In the genomic region with DNA sequence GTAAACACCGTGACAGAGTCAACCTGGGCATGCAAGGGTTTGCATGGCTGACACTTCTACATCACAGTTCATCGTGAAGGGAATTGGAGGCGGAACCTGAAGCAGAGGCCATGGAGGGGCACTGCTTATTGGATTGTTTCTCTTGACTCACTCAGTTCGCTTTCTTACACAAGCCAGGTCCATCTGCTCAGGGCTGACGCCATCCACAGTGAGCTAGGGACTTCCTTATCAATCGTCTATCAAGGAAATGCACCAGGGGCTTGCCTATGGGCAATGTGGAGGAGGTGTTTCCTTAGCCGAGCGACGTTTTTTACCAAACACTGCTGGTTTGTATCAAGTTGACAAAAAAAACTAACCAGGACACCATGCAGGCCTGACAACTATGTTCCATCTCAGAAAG, we compare ENCODE assay signal across 19 mouse cellular contexts. TPM values are rescaled to one million over a fixed set of nuclear protein-coding genes. Genes with fewer than 3 reads are reported as not detected.
DNase-seq lines count a peak whose midpoint lies in the region; ATAC-seq and TF ChIP-seq lines count a peak whose summit lies in the region.
"Had no signal": no experiment of that assay in that cellular context is flagged by ENCODE, and none has a peak within 500 bp of the region (broad histone marks: within the 10 kb centered on the region; RNA-seq: fewer than 3 reads in every experiment).

No protein-coding gene starts in this region.

- no peak overlapping the region for H3K27ac ChIP-seq in intestine, postnatal 0 days (ENCODE audit: low read depth, low read length)
- no peak overlapping the region for H3K27ac ChIP-seq in intestine, embryonic 16.5 days (ENCODE audit: low read length)
- H3K27ac ChIP-seq in liver, embryonic 11.5 days (ENCODE audit: low read depth, low read length): peak overlapping the region; percentile 37; the same call in 1 of the 2 replicates
- H3K27ac ChIP-seq in hindbrain, postnatal 0 days: no peak overlapping the region
- no peak overlapping the region for H3K27ac ChIP-seq in hindbrain, embryonic 14.5 days
- H3K27ac ChIP-seq: forebrain, embryonic 15.5 days; hindbrain, embryonic 12.5 days; neural tube, embryonic 13.5 days had no signal

- H3K4me3 ChIP-seq in intestine, postnatal 0 days (ENCODE audit: low read depth, low read length): no peak overlapping the region
- no peak overlapping the region for H3K4me3 ChIP-seq in intestine, embryonic 16.5 days (ENCODE audit: low read length)
- H3K4me3 ChIP-seq in liver, embryonic 11.5 days (ENCODE audit: low read depth, low read length): no peak overlapping the region
- H3K4me3 ChIP-seq in hindbrain, postnatal 0 days (ENCODE audit: low read length): no peak overlapping the region
- no peak overlapping the region for H3K4me3 ChIP-seq in hindbrain, embryonic 14.5 days (replicated peaks; ENCODE audit: low read length)
- H3K4me3 ChIP-seq: erythroblast, embryonic 14.5 days; forebrain, embryonic 15.5 days; hindbrain, embryonic 12.5 days; neural tube, embryonic 13.5 days had no signal

- H3K27me3 ChIP-seq in intestine, postnatal 0 days (replicated peaks; ENCODE audit: control insufficient read depth, insufficient read depth, low read length): no peaks in the 10 kb centered on the region
- H3K27me3 ChIP-seq in intestine, embryonic 16.5 days (replicated peaks; ENCODE audit: control insufficient read depth, insufficient read depth, low read length): no peaks in the 10 kb centered on the region
- H3K27me3 ChIP-seq in liver, embryonic 11.5 days (replicated peaks; ENCODE audit: control insufficient read depth, insufficient read depth, low read length): no peaks in the 10 kb centered on the region
- H3K27me3 ChIP-seq in hindbrain, postnatal 0 days (ENCODE audit: insufficient read depth, low read length): no peaks in the 10 kb centered on the region
- no peaks in the 10 kb centered on the region for H3K27me3 ChIP-seq in hindbrain, embryonic 14.5 days (ENCODE audit: control insufficient read depth, insufficient read depth, low read length)
- H3K27me3 ChIP-seq: CH12.LX; forebrain, embryonic 15.5 days; hindbrain, embryonic 12.5 days; neural tube, embryonic 13.5 days had no signal

- peaks cover 3% of the 10 kb centered on the region; the same call in 1 of the 2 replicates for H3K4me1 ChIP-seq in intestine, postnatal 0 days (replicated peaks; ENCODE audit: control insufficient read depth, insufficient read depth, low read length)
- H3K4me1 ChIP-seq in intestine, embryonic 16.5 days (ENCODE audit: control insufficient read depth, insufficient read depth, low read length): peaks cover 6% of the 10 kb centered on the region
- peaks cover 20% of the 10 kb centered on the region for H3K4me1 ChIP-seq in liver, embryonic 11.5 days (replicated peaks; ENCODE audit: control insufficient read depth, insufficient read depth, low read length)
- H3K4me1 ChIP-seq in hindbrain, postnatal 0 days (ENCODE audit: insufficient read depth, low read length): no peaks in the 10 kb centered on the region
- H3K4me1 ChIP-seq in hindbrain, embryonic 14.5 days (replicated peaks; ENCODE audit: control insufficient read depth, insufficient read depth, low read length): no peaks in the 10 kb centered on the region; the same call in 1 of the 2 replicates
- H3K4me1 ChIP-seq: forebrain, embryonic 15.5 days; hindbrain, embryonic 12.5 days had no signal

- no peak overlapping the region for H3K9ac ChIP-seq in intestine, postnatal 0 days (ENCODE audit: low read depth, low read length)
- H3K9ac ChIP-seq in intestine, embryonic 16.5 days (ENCODE audit: low read depth, low read length): no peak overlapping the region
- H3K9ac ChIP-seq in liver, embryonic 11.5 days (ENCODE audit: low read depth, low read length): no peak overlapping the region
- H3K9ac ChIP-seq in hindbrain, postnatal 0 days (replicated peaks; ENCODE audit: low read length): no peak overlapping the region
- no peak overlapping the region for H3K9ac ChIP-seq in hindbrain, embryonic 14.5 days
- H3K9ac ChIP-seq: forebrain, embryonic 15.5 days; hindbrain, embryonic 12.5 days; neural tube, embryonic 13.5 days had no signal

- TF ChIP-seq CTCF in intestine, postnatal 0 days (IDR thresholded peaks at IDR 0.05; ENCODE audit: low read depth): no peak
- no peak for TF ChIP-seq CTCF in hindbrain, postnatal 0 days (IDR thresholded peaks at IDR 0.05; ENCODE audit: low read depth)

- peak; percentile 24; the same call in 1 of the 2 replicates for ATAC-seq in intestine, postnatal 0 days
- ATAC-seq in intestine, embryonic 16.5 days: no peak
- ATAC-seq in liver, embryonic 11.5 days (replicated peaks; ENCODE audit: low FRiP score): peak; percentile 57
- peak; percentile 55 for ATAC-seq in megakaryocyte-erythroid progenitor cell, adult 5-6 weeks (replicated peaks; ENCODE audit: low FRiP score, low TSS enrichment, poor library complexity, severe bottlenecking)
- no peak for ATAC-seq in hindbrain, postnatal 0 days
- no peak for ATAC-seq in hindbrain, embryonic 14.5 days (ENCODE audit: low FRiP score)
- ATAC-seq: forebrain, embryonic 15.5 days; lung, postnatal 0 days had no signal

- WGBS in intestine, postnatal 0 days: 55% methylated on average over 9 of the region's 9 CpGs
- WGBS in intestine, embryonic 16.5 days: 67% methylated on average over 9 of the region's 9 CpGs
- 38% methylated on average over 9 of the region's 9 CpGs for WGBS in liver, embryonic 11.5 days
- 88% methylated on average over 9 of the region's 9 CpGs for WGBS in hindbrain, postnatal 0 days
- WGBS in hindbrain, embryonic 14.5 days: 93% methylated on average over 9 of the region's 9 CpGs

- peak; percentile 38 for DNase-seq in T-cell, adult 2 months (ENCODE audit: low spot score)
- no peak for DNase-seq in liver, embryonic 11.5 days (ENCODE audit: low spot score)
- no peak for DNase-seq in hindbrain, postnatal 0 days (ENCODE audit: low spot score)
- DNase-seq in cerebellum, adult 9-10 months: no peak
- DNase-seq in hindbrain, embryonic 14.5 days (ENCODE audit: low spot score): no peak
- DNase-seq: adrenal gland, postnatal 14 days; cerebellum, adult 11-12 months; kidney, adult 2 months; kidney, postnatal 4 days; thymus, postnatal 14 days had no signal

- H3K36me3 ChIP-seq in intestine, postnatal 0 days (ENCODE audit: control insufficient read depth, insufficient read depth): no peaks in the 10 kb centered on the region; the same call in 1 of the 2 replicates
- peaks cover 5% of the 10 kb centered on the region for H3K36me3 ChIP-seq in intestine, embryonic 16.5 days (ENCODE audit: control insufficient read depth, insufficient read depth, low read length)
- H3K36me3 ChIP-seq in liver, embryonic 11.5 days (ENCODE audit: control insufficient read depth, insufficient read depth, low read length): no peaks in the 10 kb centered on the region
- H3K36me3 ChIP-seq in hindbrain, postnatal 0 days (ENCODE audit: insufficient read depth, low read length): no peaks in the 10 kb centered on the region
- no peaks in the 10 kb centered on the region for H3K36me3 ChIP-seq in hindbrain, embryonic 14.5 days (replicated peaks; ENCODE audit: control insufficient read depth, insufficient read depth)
- H3K36me3 ChIP-seq: forebrain, embryonic 15.5 days; hindbrain, embryonic 12.5 days; neural tube, embryonic 13.5 days had no signal

- H3K9me3 ChIP-seq in intestine, postnatal 0 days (ENCODE audit: control insufficient read depth): no peaks in the 10 kb centered on the region
- 0 out of 2 replicates have a peak, but pooled peaks cover 2% of the 10 kb centered on the region for H3K9me3 ChIP-seq in intestine, embryonic 16.5 days (ENCODE audit: control insufficient read depth, low read length)
- no peaks in the 10 kb centered on the region for H3K9me3 ChIP-seq in liver, embryonic 11.5 days (ENCODE audit: control insufficient read depth, low read length)
- H3K9me3 ChIP-seq in hindbrain, postnatal 0 days (ENCODE audit: low read length): no peaks in the 10 kb centered on the region
- no peaks in the 10 kb centered on the region for H3K9me3 ChIP-seq in hindbrain, embryonic 14.5 days (ENCODE audit: control insufficient read depth, low read length)
- H3K9me3 ChIP-seq: forebrain, embryonic 15.5 days; hindbrain, embryonic 12.5 days; neural tube, embryonic 13.5 days had no signal

- H3K4me2 ChIP-seq in intestine, postnatal 0 days (replicated peaks; ENCODE audit: low read depth): no peak overlapping the region
- no peak overlapping the region for H3K4me2 ChIP-seq in intestine, embryonic 16.5 days (ENCODE audit: low read depth, low read length)
- H3K4me2 ChIP-seq in liver, embryonic 11.5 days: peak overlapping the region; percentile 29
- no peak overlapping the region for H3K4me2 ChIP-seq in hindbrain, postnatal 0 days (ENCODE audit: low read depth, low read length)
- H3K4me2 ChIP-seq in hindbrain, embryonic 14.5 days (replicated peaks): no peak overlapping the region
- H3K4me2 ChIP-seq: forebrain, embryonic 15.5 days; hindbrain, embryonic 12.5 days; neural tube, embryonic 13.5 days had no signal

RNA-seq across cellular contexts. Expression of a gene that starts 18.0 kb away (rescaled TPM):
- polyA plus RNA-seq in intestine, postnatal 0 days (2015; fragmentation: Nextera tagmentation; extraction: Ambion mirVana): 29.8 and 31.0 TPM in 2 replicates
- polyA plus RNA-seq in intestine, embryonic 16.5 days (2015; fragmentation: Nextera tagmentation; extraction: Ambion mirVana): 26.9 and 31.3 TPM in 2 replicates
- polyA plus RNA-seq in liver, embryonic 11.5 days (2014; fragmentation: Nextera tagmentation; extraction: Ambion mirVana): 35.8 and 38.7 TPM in 2 replicates
- 26.9 and 33.8 TPM in 2 replicates for total RNA-seq in megakaryocyte-erythroid progenitor cell, adult 5-6 weeks (2014; fragmentation: Nextera tagmentation)
- 57.3 and 94.9 TPM in 2 replicates for total RNA-seq in megakaryocyte-erythroid progenitor cell, adult 5-6 weeks (2017)
- 20.6 and 27.7 TPM in 2 replicates for total RNA-seq in hindbrain, postnatal 0 days (2014; rRNA removed)
- 49.9 and 51.2 TPM in 2 replicates for polyA plus RNA-seq in hindbrain, postnatal 0 days (2015; fragmentation: Nextera tagmentation; extraction: Ambion mirVana)
- 40.5 and 40.9 TPM in 2 replicates for polyA plus RNA-seq in hindbrain, embryonic 14.5 days (2014; fragmentation: Nextera tagmentation; extraction: Ambion mirVana)

RNA-seq across cellular contexts. Expression of a gene that starts 18.3 kb away (rescaled TPM):
- 19.2 and 20.0 TPM in 2 replicates for polyA plus RNA-seq in intestine, postnatal 0 days (2015; fragmentation: Nextera tagmentation; extraction: Ambion mirVana)
- 21.9 and 22.2 TPM in 2 replicates for polyA plus RNA-seq in intestine, embryonic 16.5 days (2015; fragmentation: Nextera tagmentation; extraction: Ambion mirVana)
- 22.7 and 25.3 TPM in 2 replicates for polyA plus RNA-seq in liver, embryonic 11.5 days (2014; fragmentation: Nextera tagmentation; extraction: Ambion mirVana)
- 51.9 and 58.5 TPM in 2 replicates for total RNA-seq in megakaryocyte-erythroid progenitor cell, adult 5-6 weeks (2014; fragmentation: Nextera tagmentation)
- total RNA-seq in megakaryocyte-erythroid progenitor cell, adult 5-6 weeks (2017): 111 and 178 TPM in 2 replicates
- 4.3 and 6.4 TPM in 2 replicates for total RNA-seq in hindbrain, postnatal 0 days (2014; rRNA removed)
- 3.4 TPM in 2 replicates for polyA plus RNA-seq in hindbrain, postnatal 0 days (2015; fragmentation: Nextera tagmentation; extraction: Ambion mirVana)
- 3.8 and 3.9 TPM in 2 replicates for polyA plus RNA-seq in hindbrain, embryonic 14.5 days (2014; fragmentation: Nextera tagmentation; extraction: Ambion mirVana)

RNA-seq across cellular contexts. Expression of a gene that starts 47.7 kb away (rescaled TPM):
- polyA plus RNA-seq in intestine, postnatal 0 days (2015; fragmentation: Nextera tagmentation; extraction: Ambion mirVana): 0.92 and 0.98 TPM in 2 replicates
- 1.5 and 1.8 TPM in 2 replicates for polyA plus RNA-seq in intestine, embryonic 16.5 days (2015; fragmentation: Nextera tagmentation; extraction: Ambion mirVana)
- polyA plus RNA-seq in liver, embryonic 11.5 days (2014; fragmentation: Nextera tagmentation; extraction: Ambion mirVana): 4.1 and 4.3 TPM in 2 replicates
- 3.3 and 4.0 TPM in 2 replicates for total RNA-seq in megakaryocyte-erythroid progenitor cell, adult 5-6 weeks (2014; fragmentation: Nextera tagmentation)
- 4.4 and 5.1 TPM in 2 replicates for total RNA-seq in megakaryocyte-erythroid progenitor cell, adult 5-6 weeks (2017)
- 2.5 and 2.9 TPM in 2 replicates for total RNA-seq in hindbrain, postnatal 0 days (2014; rRNA removed)
- 1.1 and 1.8 TPM in 2 replicates for polyA plus RNA-seq in hindbrain, postnatal 0 days (2015; fragmentation: Nextera tagmentation; extraction: Ambion mirVana)
- 1.9 and 2.3 TPM in 2 replicates for polyA plus RNA-seq in hindbrain, embryonic 14.5 days (2014; fragmentation: Nextera tagmentation; extraction: Ambion mirVana)

Comparison
In these comparisons a context has a peak if more than half of its experiments do, and no peak if none do; other contexts are left out.
1. ATAC-seq: peak in intestine, postnatal 0 days (single experiment), liver, embryonic 11.5 days (single experiment) and megakaryocyte-erythroid progenitor cell, adult 5-6 weeks (single experiment); none in intestine, embryonic 16.5 days (single experiment), hindbrain, postnatal 0 days (single experiment) and hindbrain, embryonic 14.5 days (single experiment).